Mouse (Mus musculus) MEL (cell line): ENCODE measurements around the gene Ccdc157.
A peak's percentile ranks its signal among the peaks of the same experiment; 100 is the strongest.

ENCODE experiments used
- BHLHE40 ChIP-seq: IDR thresholded peaks from 2 replicates; pipeline ENCODE4 v1.6.1; 2012; ENCODE audit warnings: low read depth, mild to moderate bottlenecking, inconsistent platforms, low read length, improper control_type of control experiment, borderline replicate concordance
- CHD1 ChIP-seq: IDR thresholded peaks from 2 replicates; pipeline ENCODE4 v1.6.1; 2012; ENCODE audit warnings: low read depth, mild to moderate bottlenecking, inconsistent platforms, low read length, improper control_type of control experiment
- CTCF ChIP-seq, 3 experiments: IDR thresholded peaks in 2 of 3; conservative IDR thresholded peaks in 1 of 3; 2 replicates each; pipeline ENCODE4 v1.5.1; 2011 to 2012; ENCODE audit warnings: low read length in 3 of 3, low read depth in 2 of 3, mild to moderate bottlenecking in 2 of 3, improper control_type of control experiment in 1 of 3, inconsistent platforms in 1 of 3, mixed read lengths in 1 of 3, moderate library complexity in 1 of 3; ENCODE audit not compliant: control insufficient read depth in 1 of 3, insufficient read depth in 1 of 3, poor library complexity in 1 of 3, severe bottlenecking in 1 of 3
- EP300 ChIP-seq, 2 experiments: IDR thresholded peaks; 2 replicates each; pipeline ENCODE4 v1.6.1; 2011; ENCODE audit warnings: improper control_type of control experiment in 2 of 2, low read length in 2 of 2, low read depth in 1 of 2, mild to moderate bottlenecking in 1 of 2
- GATA1 ChIP-seq: IDR thresholded peaks from 2 replicates; pipeline ENCODE4 v1.6.1; 2011; ENCODE audit warnings: low read depth, low read length, improper control_type of control experiment
- POLR2A ChIP-seq, 2 experiments: IDR thresholded peaks; 2 replicates each; pipeline ENCODE4 v1.6.1; 2011 to 2012; ENCODE audit warnings: low read length in 2 of 2, mild to moderate bottlenecking in 2 of 2, control low read depth in 1 of 2, improper control_type of control experiment in 1 of 2, low read depth in 1 of 2, moderate library complexity in 1 of 2; ENCODE audit not compliant: control insufficient read depth in 1 of 2, insufficient read depth in 1 of 2, poor library complexity in 1 of 2
- POLR2AphosphoS5 ChIP-seq: IDR thresholded peaks from 2 replicates; pipeline ENCODE4 v1.6.1; 2012; ENCODE audit warnings: low read depth, borderline replicate concordance, mild to moderate bottlenecking, inconsistent platforms, low read length, moderate library complexity, mixed read lengths
- TBP ChIP-seq: IDR thresholded peaks from 2 replicates; pipeline ENCODE4 v1.8.0; 2011; ENCODE audit warnings: low read depth, low read length, improper control_type of control experiment
- USF1 ChIP-seq: IDR thresholded peaks from 2 replicates; pipeline ENCODE4 v1.6.1; 2014; ENCODE audit warnings: low read depth, mild to moderate bottlenecking, inconsistent platforms, low read length, improper control_type of control experiment, moderate library complexity
- ZC3H11A ChIP-seq: IDR thresholded peaks from 2 replicates; pipeline ENCODE4 v1.6.1; 2012; ENCODE audit warnings: low read depth, mild to moderate bottlenecking, inconsistent platforms, low read length, improper control_type of control experiment
- ZNF384 ChIP-seq: IDR thresholded peaks from 2 replicates; pipeline ENCODE4 v1.6.1; 2012; ENCODE audit warnings: low read depth, mild to moderate bottlenecking, inconsistent platforms, low read length, improper control_type of control experiment

DNA sequence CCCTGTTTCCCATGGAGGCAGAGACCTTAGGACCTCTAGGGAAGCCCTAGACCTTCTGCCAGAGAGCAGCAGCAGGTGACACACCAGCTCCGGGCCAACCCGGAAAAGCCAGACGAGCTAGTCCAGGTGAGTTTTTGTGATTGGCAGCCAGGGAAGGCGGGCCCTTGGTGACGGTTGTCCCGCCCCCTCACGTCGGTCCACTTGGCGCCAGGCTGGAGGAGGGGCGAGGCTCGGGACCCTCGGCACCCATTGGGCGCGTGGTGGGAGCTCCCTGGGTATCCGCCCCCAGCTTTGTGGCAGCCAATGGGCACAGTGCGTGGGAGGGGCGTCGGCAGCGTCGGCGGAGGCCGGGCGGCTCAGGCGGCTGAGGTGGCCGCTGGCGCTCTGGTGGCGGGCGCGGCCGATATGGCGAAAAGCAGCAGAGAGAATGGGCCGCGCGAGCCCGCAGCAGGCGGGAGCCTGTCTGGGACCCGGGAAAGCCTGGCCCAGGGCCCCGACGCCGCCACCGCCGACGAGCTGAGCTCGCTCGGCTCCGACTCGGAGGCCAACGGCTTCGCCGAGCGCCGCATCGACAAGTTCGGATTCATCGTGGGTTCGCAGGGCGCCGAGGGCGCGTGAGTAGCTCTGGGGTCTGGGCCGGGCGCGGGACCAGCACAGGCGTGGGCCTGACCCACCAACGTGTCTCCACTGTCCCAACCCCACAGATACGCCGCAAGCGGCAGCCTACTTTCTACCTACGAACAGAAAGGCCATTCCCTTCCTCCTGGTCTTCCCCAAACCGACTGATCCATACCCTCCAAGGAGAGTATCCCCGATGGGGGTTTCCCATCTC lies 26.6 kb upstream of the Ccdc157 start, which contains the start of gene Tbc1d10a:
- TF ChIP-seq ZC3H11A = no peak
- TF ChIP-seq EP300 (IDR thresholded peaks at IDR 0.05; ENCODE audit: low read depth in 1 of 2, low read length in 2 of 2) = no peak
- 0 out of 2 replicates have a peak, but pooled peaks have one; percentile 42 for TF ChIP-seq TBP
- no peak for TF ChIP-seq GATA1
- 0 out of 6 replicates have a peak, but pooled peaks of 1 of the 3 experiments have one; percentile 5 for TF ChIP-seq CTCF (IDR thresholded peaks at IDR 0.05 in 2 of 3, conservative IDR thresholded peaks at IDR 0.05 in 1 of 3; ENCODE audit: control insufficient read depth in 1 of 3, insufficient read depth in 1 of 3, low read depth in 2 of 3, low read length in 3 of 3, poor library complexity in 1 of 3, severe bottlenecking in 1 of 3)
- no peak for TF ChIP-seq POLR2AphosphoS5
- no peak for TF ChIP-seq ZNF384
- peak; percentile 85 to 97 for TF ChIP-seq POLR2A (IDR thresholded peaks at IDR 0.05; ENCODE audit: control insufficient read depth in 1 of 2, insufficient read depth in 1 of 2, low read depth in 1 of 2, low read length in 2 of 2, poor library complexity in 1 of 2)
- TF ChIP-seq BHLHE40 = no peak
- TF ChIP-seq CHD1 = no peak
- peak; percentile 61 for TF ChIP-seq USF1
